Mouse (Mus musculus) G1E (cell line): Measurements from ENCODE around the gene Dus2. TPM values are rescaled to one million over a fixed set of nuclear protein-coding genes. Genes with fewer than 3 reads are reported as not detected.

Experiments
- ATAC-seq: 2 replicates; pipeline ENCODE4 v1.8.0; 2016; ENCODE audit warnings: mild to moderate bottlenecking; ENCODE audit not compliant: insufficient number of reproducible peaks, poor library complexity, low FRiP score, severe bottlenecking; ENCODE audit errors: extremely low read depth
- DNase-seq: peaks from one replicate; pipeline ENCODE4 v3.0.0; 2012; ENCODE audit warnings: low spot score
- H3K27me3 ChIP-seq: 2 replicates; pipeline ENCODE4 v1.6.1; 2012; ENCODE audit warnings: mild to moderate bottlenecking, low read length, inconsistent platforms; ENCODE audit not compliant: insufficient read depth
- H3K36me3 ChIP-seq: replicated peaks from 2 replicates; pipeline ENCODE3; 2012; ENCODE audit warnings: mild to moderate bottlenecking, inconsistent platforms
- H3K4me1 ChIP-seq: 2 replicates; pipeline ENCODE4 v1.6.1; 2012; ENCODE audit warnings: low read depth, low read length, inconsistent platforms, mixed read lengths; ENCODE audit not compliant: insufficient read depth
- H3K4me3 ChIP-seq: 2 replicates; pipeline ENCODE4 v1.5.1; 2012; ENCODE audit warnings: low read depth, mild to moderate bottlenecking, inconsistent platforms, low read length, moderate library complexity, mixed read lengths
- H3K9me3 ChIP-seq: replicated peaks from 2 replicates; pipeline ENCODE4 v1.6.1; 2012; ENCODE audit warnings: inconsistent platforms
- CTCF ChIP-seq: IDR thresholded peaks from 2 replicates; pipeline ENCODE4 v1.5.1; 2012; ENCODE audit warnings: low read depth, low read length, inconsistent platforms, mixed read lengths
- GATA1 ChIP-seq: IDR thresholded peaks from 2 replicates; pipeline ENCODE4 v1.6.1; 2012; ENCODE audit warnings: borderline replicate concordance, low read length, inconsistent platforms, mixed read lengths
- GATA2 ChIP-seq: IDR thresholded peaks from 2 replicates; pipeline ENCODE4 v1.6.1; 2012; ENCODE audit warnings: low read depth, low read length, inconsistent platforms, borderline replicate concordance
- POLR2AphosphoS5 ChIP-seq: IDR thresholded peaks from 2 replicates; pipeline ENCODE4 v1.6.1; 2012; ENCODE audit warnings: low read depth, low read length, inconsistent platforms; ENCODE audit not compliant: insufficient replicate concordance
- TAL1 ChIP-seq: conservative IDR thresholded peaks from 2 replicates; pipeline ENCODE4 v1.6.1; 2012; ENCODE audit warnings: low read depth, low read length, inconsistent platforms, mixed read lengths
- polyA plus RNA-seq: library from polyadenylated mRNA; stranded (reverse); fragments of >175 nt; gene quantifications from 2 replicates; pipeline ENCODE4 v1.2.3, GENCODE M21; 2012
- total RNA-seq, 2 experiments: library from RNA; stranded (forward) in 1 of 2; stranded (reverse) in 1 of 2; fragments of 200-1000 nt in 1 of 2; fragments of >200 nt in 1 of 2; fragmentation: Nextera tagmentation in 1 of 2; gene quantifications; 2 replicates each; pipeline ENCODE4 v1.2.3; 2014 to 2017

The Dus2 gene
- total and polyA plus RNA-seq, 3 experiments, result 3.9 to 21.7 (median 14.2) TPM

- no peak overlapping the region for H3K4me3 ChIP-seq
- H3K9me3 ChIP-seq, result no peaks in the 10 kb centered on the region
- no peak for ATAC-seq
- peaks cover under 1% of the 10 kb centered on the region; the same call in 1 of the 2 replicates for H3K4me1 ChIP-seq
- peaks cover 83% of the 10 kb centered on the region for H3K36me3 ChIP-seq
- no peak for DNase-seq
- no peak for TF ChIP-seq GATA2
- no peak for TF ChIP-seq CTCF
- TF ChIP-seq GATA1, result no peak
- no peak for TF ChIP-seq TAL1
- no peak for TF ChIP-seq POLR2AphosphoS5
- H3K27me3 ChIP-seq, result no peaks in the 10 kb centered on the region
Observed at GRCm38 (mm10) chr8:106038721-106039120, 47.6 kb downstream of the Dus2 start.

GRCm38 (mm10) chr8:106039605-106040004, 48.5 kb downstream of the Dus2 start:
- H3K27me3 ChIP-seq, result no peaks in the 10 kb centered on the region
- ATAC-seq (no peak), DNase-seq (no peak)
- peaks cover 8% of the 10 kb centered on the region for H3K4me1 ChIP-seq
- no peak for TF ChIP-seq TAL1
- no peak for TF ChIP-seq GATA1
- TF ChIP-seq GATA2, result no peak
- TF ChIP-seq POLR2AphosphoS5, result no peak
- TF ChIP-seq CTCF, result no peak
- peaks cover 83% of the 10 kb centered on the region for H3K36me3 ChIP-seq
- no peaks in the 10 kb centered on the region for H3K9me3 ChIP-seq
- no peak overlapping the region for H3K4me3 ChIP-seq

- no peak for DNase-seq
- H3K27me3 ChIP-seq, result no peaks in the 10 kb centered on the region
- H3K36me3 ChIP-seq, result peaks cover 86% of the 10 kb centered on the region
- no peak for ATAC-seq
- TF ChIP-seq CTCF, result no peak
- no peak for TF ChIP-seq GATA1
- TF ChIP-seq POLR2AphosphoS5, result no peak
- no peak for TF ChIP-seq GATA2
- TF ChIP-seq TAL1, result no peak
- H3K4me1 ChIP-seq, result peaks cover 8% of the 10 kb centered on the region
- H3K4me3 ChIP-seq, result no peak overlapping the region
- no peaks in the 10 kb centered on the region for H3K9me3 ChIP-seq
Observed at GRCm38 (mm10) chr8:106040218-106040617, 49.1 kb downstream of the Dus2 start.

- H3K4me1 ChIP-seq, result peaks cover 18% of the 10 kb centered on the region
- no peak overlapping the region for H3K4me3 ChIP-seq
- no peaks in the 10 kb centered on the region for H3K9me3 ChIP-seq
- ATAC-seq (no peak), DNase-seq (no peak)
- no peaks in the 10 kb centered on the region for H3K27me3 ChIP-seq
- no peak for TF ChIP-seq POLR2AphosphoS5
- TF ChIP-seq CTCF, result no peak
- TF ChIP-seq TAL1, result no peak
- no peak for TF ChIP-seq GATA1
- no peak for TF ChIP-seq GATA2
- H3K36me3 ChIP-seq, result peaks cover 83% of the 10 kb centered on the region
Observed at GRCm38 (mm10) chr8:106043055-106043454, 51.9 kb downstream of the Dus2 start.

- DNase-seq (no peak), ATAC-seq (peak; percentile 28; the same call in 1 of the 2 replicates)
- no peaks in the 10 kb centered on the region for H3K27me3 ChIP-seq
- peaks cover 22% of the 10 kb centered on the region for H3K4me1 ChIP-seq
- no peaks in the 10 kb centered on the region for H3K9me3 ChIP-seq
- H3K4me3 ChIP-seq, result no peak overlapping the region
- TF ChIP-seq GATA1 (no peak), POLR2AphosphoS5 (no peak)
- peaks cover 82% of the 10 kb centered on the region for H3K36me3 ChIP-seq
Observed at GRCm38 (mm10) chr8:106044151-106044550, 53.0 kb downstream of the Dus2 start.

- H3K27me3 ChIP-seq, result no peaks in the 10 kb centered on the region
- peaks cover 25% of the 10 kb centered on the region for H3K4me1 ChIP-seq
- TF ChIP-seq POLR2AphosphoS5 (no peak), TAL1 (no peak), GATA2 (no peak), CTCF (no peak), GATA1 (no peak)
- peaks cover 89% of the 10 kb centered on the region for H3K36me3 ChIP-seq
- H3K9me3 ChIP-seq, result no peaks in the 10 kb centered on the region
- ATAC-seq, result no peak
- no peak overlapping the region for H3K4me3 ChIP-seq
- no peak for DNase-seq
Observed at GRCm38 (mm10) chr8:106046872-106047559, 55.9 kb downstream of the Dus2 start.

- Histone ChIP-seq H3K36me3 (peaks cover 91% of the 10 kb centered on the region), H3K9me3 (no peaks in the 10 kb centered on the region), H3K4me3 (no peak overlapping the region), H3K27me3 (no peaks in the 10 kb centered on the region), H3K4me1 (peaks cover 27% of the 10 kb centered on the region)
- no peak for ATAC-seq
- TF ChIP-seq POLR2AphosphoS5 (no peak), GATA2 (no peak), GATA1 (no peak), CTCF (no peak), TAL1 (no peak)
- DNase-seq, result no peak
Observed at GRCm38 (mm10) chr8:106047854-106048630, 56.9 kb downstream of the Dus2 start.
